Mouse (Mus musculus) brain, embryonic 14.5 days (tissue): ENCODE measurements at regions not wholly inside any gene's neighbourhood (a gene's known extent, or its start where the extent isn't known, plus 50 kb on each side); places are given as distances from the start of the nearest gene placed in this dataset.
"Not testable (repeated sequence)": the region's sequence is repeated elsewhere in the genome, so short reads cannot be mapped to it uniquely, and the experiment has no call there.

Experiments
- DNase-seq: peaks from one replicate; pipeline ENCODE4 v3.0.0-alpha.2; 2011; ENCODE audit warnings: low read depth
- CTCF ChIP-seq: fragments of 200-500 bp; IDR thresholded peaks from 2 replicates; pipeline ENCODE4 v1.5.1; 2012; ENCODE audit warnings: inconsistent platforms, mild to moderate bottlenecking, moderate library complexity, borderline replicate concordance; ENCODE audit not compliant: insufficient read depth, insufficient read length; ENCODE audit errors: extremely low read depth
- POLR2A ChIP-seq: fragments of 200-500 bp; IDR thresholded peaks from 2 replicates; pipeline ENCODE4 v1.6.1; 2012; ENCODE audit warnings: mild to moderate bottlenecking, inconsistent platforms, borderline replicate concordance; ENCODE audit not compliant: poor library complexity, insufficient read depth, insufficient read length, severe bottlenecking; ENCODE audit errors: extremely low read depth

DNA sequence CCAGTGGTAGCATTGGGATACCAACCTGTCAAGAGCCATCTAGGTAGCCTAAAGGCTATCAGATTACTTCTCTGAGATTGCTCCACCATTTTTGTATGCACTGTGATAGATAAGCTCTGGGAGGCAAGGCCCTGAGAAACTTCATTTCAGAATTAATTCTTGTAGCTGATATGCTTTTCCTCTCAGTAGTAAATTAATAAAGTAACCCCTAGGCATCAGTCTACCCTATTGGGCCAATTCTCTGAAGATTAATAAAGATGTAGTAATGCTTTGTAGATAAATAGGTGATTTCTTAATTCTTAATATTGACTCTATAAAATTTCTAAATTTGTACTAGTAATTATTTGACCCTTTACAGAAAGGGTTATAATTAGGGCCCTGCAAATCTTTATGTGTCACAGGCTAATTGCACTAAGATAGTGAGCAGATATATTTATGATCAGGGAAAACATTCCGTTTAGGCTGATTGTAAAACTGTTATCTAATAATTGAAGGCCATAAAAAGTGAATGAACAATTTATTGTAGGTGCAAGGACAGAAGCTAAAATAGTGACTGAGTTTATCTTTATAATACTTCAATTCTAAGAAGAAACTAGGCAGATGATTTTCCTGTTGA, 384.2 kb upstream of the 1700009N14Rik start:
- TF ChIP-seq CTCF (no peak), POLR2A (no peak)
- DNase-seq: no peak

DNA sequence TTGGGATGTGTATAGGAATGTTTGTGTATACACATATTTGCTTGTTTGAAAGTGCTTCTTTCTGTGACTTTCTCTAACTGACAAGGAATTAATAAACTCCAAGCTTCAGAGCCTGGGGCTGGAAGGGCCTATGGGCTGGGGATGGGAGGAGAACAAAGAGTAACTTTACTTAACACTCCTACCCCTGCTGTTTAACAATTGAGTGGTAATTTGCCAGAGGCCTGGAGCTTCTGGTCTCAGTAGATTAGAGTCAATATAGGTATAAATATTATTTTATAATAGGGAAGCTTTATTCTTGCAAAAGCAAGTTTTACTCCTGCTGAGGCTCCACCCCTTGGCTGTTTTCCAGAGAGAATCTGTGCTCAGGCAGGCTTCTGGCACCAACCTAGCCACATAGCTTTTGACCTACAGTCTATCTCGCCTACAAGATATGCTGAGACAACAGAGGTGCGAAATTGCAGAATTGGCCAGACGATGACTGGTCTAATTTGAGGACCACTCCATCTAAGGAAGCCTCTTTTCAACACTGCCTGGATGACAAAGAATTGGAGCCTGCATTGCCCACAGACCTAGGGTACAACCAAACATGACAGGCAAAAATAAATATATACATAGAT, 382.7 kb upstream of the 1700009N14Rik start:
- TF ChIP-seq CTCF (no peak), POLR2A (no peak)
- peak; percentile 1 for DNase-seq

DNA sequence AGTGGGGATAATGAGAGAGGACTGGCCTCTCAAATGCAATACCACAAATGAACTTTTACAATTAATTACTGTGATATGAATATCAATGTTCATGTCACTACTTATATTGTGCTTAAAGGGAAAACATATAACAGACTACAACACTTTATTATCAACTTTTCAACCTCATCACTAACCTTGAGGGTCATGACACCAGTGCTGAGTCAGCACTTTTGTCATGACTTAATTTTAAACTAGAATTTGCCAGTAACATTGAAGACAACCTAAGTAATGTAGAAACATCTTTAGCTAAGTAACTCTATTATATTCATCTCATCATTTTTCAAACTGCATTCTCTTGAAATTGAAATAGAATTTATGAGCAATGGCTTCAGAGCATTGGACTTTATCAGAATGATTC, 378.6 kb upstream of the 1700009N14Rik start:
- no peak for DNase-seq
- TF ChIP-seq POLR2A (no peak), CTCF (no peak)

DNA sequence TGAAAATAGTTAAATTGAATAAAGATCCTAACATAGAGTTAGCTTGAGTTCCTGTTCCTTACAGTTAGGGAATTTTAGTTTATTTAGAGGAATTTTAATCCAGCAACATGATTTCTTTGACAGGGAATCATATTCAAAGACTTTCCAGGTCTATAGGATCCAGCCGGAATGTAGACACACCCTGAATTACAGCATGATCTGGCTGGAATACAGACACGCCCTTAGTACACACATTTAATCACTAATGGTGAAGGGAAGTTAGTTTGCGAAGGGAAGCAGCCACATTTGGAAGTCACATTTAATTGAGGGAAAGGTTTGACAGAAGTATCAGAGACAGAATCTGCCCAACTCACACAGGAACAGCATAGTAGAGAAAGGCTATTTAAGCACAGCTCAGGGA, 361.8 kb upstream of the 1700009N14Rik start:
- DNase-seq: no peak
- no peak for TF ChIP-seq CTCF
- no peak for TF ChIP-seq POLR2A

DNA sequence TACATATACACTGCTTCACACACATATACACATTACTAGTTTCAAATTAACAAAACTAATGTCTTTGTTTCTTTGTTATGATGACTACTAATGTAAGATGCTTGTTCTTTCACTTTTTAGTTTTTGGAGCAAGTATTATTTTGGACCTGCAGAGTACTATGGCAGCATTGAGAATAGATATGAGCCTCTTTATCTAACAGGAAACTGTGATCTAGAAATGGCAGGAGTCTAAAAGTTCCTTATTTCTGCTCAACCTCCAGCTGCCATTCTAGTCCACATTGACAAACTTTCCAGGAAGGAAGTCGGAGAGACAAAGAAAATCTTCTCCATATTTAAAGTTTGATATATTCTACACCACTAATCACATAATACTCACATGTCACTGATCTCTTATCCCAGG, 340.9 kb upstream of the 1700009N14Rik start:
- no peak for DNase-seq
- no peak for TF ChIP-seq POLR2A
- no peak for TF ChIP-seq CTCF

DNA sequence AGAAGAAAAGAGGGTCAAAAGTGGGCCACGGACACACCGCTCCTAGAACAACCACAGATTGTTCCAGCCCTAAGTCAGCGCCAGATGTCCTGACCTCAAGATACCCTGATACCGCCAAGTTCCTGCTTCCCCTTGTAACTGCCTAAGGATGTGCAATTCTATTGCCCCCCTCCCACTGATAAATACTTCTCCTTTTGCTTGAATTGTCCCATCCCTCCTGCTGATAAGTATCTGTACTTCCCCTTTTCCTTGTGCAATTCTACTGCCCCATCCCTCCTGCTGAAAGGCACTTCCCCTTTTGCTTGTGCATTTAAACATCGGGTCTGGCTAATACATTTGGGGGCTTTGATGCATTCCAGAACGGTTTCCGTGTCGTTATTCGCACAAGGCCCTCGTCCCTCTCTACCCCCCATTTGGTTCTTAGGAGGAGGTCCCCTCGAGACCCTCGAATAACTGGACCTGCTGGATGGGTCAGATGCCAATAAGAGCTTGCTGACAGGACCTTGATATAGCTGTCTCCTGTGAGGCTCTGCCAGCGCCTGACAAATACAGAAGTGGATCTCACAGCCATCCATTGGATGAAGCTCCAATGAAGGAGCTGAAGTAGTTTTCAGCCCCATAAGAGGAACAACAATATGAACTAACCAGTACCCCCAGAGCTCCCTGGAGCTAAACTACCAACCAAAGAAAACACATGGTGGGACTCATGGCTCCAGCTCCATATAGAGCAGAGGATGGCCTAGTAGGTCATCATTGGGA, 336.7 kb upstream of the 1700009N14Rik start:
- not testable (repeated sequence) for DNase-seq

DNA sequence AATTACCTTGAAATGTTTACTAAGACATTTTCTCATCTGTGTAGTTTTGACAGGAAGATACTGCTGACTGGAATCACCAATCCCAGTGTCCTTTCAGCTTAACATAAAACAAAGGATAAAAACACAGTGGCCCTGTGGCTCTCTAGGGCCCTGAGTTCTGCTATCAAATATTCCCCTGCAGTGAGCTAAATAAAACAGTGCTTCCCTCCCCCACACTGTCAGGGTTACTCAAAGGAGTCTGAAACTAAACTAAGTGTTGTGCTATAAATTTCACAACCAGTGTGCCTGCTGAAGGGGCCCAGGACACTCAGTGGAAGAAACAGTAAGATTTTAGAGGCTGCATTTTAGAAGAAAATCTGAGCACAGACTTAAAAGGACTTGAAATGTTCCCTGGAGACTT, 324.6 kb upstream of the 1700009N14Rik start:
- TF ChIP-seq CTCF (no peak), POLR2A (no peak)
- DNase-seq: no peak
